Mouse (Mus musculus) kidney, adult 8-10 months (tissue): ENCODE results near the gene Mrpl42.
"Not testable (repeated sequence)": the region's sequence is repeated elsewhere in the genome, so short reads cannot be mapped to it uniquely, and the experiment has no call there.

Experiments
- DNase-seq, 2 experiments: peaks; one replicate each; pipeline ENCODE4 v3.0.0; 2022

The Mrpl42 gene

GRCm38 (mm10) chr10:95501463-95502081 lies at the start of gene Mrpl42:
TSS of gene Mrpl42 (minus strand) at chr10:95501940.
- peak; percentile 84 to 88 for DNase-seq

- DNase-seq = no peak
Measured at GRCm38 (mm10) chr10:95550506-95550905, 48.8 kb upstream of the Mrpl42 start.

- DNase-seq = not testable (repeated sequence)
Measured at GRCm38 (mm10) chr10:95549080-95549479, 47.3 kb upstream of the Mrpl42 start.

GRCm38 (mm10) chr10:95548154-95548826 lies 46.5 kb upstream of the Mrpl42 start:
- DNase-seq = no peak

- DNase-seq = no peak
Measured at GRCm38 (mm10) chr10:95546178-95546577, 44.4 kb upstream of the Mrpl42 start.

- DNase-seq = no peak
Measured at GRCm38 (mm10) chr10:95545051-95545450, 43.3 kb upstream of the Mrpl42 start.

- no peak for DNase-seq
Measured at GRCm38 (mm10) chr10:95544651-95545050, 42.9 kb upstream of the Mrpl42 start.

- peak in 1 of 2 experiments; percentile 64 for DNase-seq
Measured at GRCm38 (mm10) chr10:95544004-95544403, 42.3 kb upstream of the Mrpl42 start.

GRCm38 (mm10) chr10:95543377-95543776 lies 41.6 kb upstream of the Mrpl42 start:
- no peak for DNase-seq

GRCm38 (mm10) chr10:95542916-95543315 lies 41.2 kb upstream of the Mrpl42 start:
- no peak for DNase-seq

- DNase-seq = no peak
Measured at GRCm38 (mm10) chr10:95539841-95540240, 38.1 kb upstream of the Mrpl42 start.

GRCm38 (mm10) chr10:95539260-95539659 lies 37.5 kb upstream of the Mrpl42 start:
- no peak for DNase-seq

GRCm38 (mm10) chr10:95536222-95536541 lies 34.4 kb upstream of the Mrpl42 start:
- no peak for DNase-seq

- DNase-seq = no peak
Measured at GRCm38 (mm10) chr10:95535399-95536221, 33.9 kb upstream of the Mrpl42 start.

- DNase-seq = no peak
Measured at GRCm38 (mm10) chr10:95533382-95533781, 31.6 kb upstream of the Mrpl42 start.

GRCm38 (mm10) chr10:95532916-95533315 lies 31.2 kb upstream of the Mrpl42 start:
- DNase-seq = no peak

GRCm38 (mm10) chr10:95530551-95531121 lies 28.9 kb upstream of the Mrpl42 start:
- no peak for DNase-seq

- no peak for DNase-seq
Measured at GRCm38 (mm10) chr10:95526495-95527122, 24.9 kb upstream of the Mrpl42 start.

- DNase-seq = no peak
Measured at GRCm38 (mm10) chr10:95525871-95526270, 24.1 kb upstream of the Mrpl42 start.

GRCm38 (mm10) chr10:95525037-95525675 lies 23.4 kb upstream of the Mrpl42 start:
- no peak for DNase-seq

GRCm38 (mm10) chr10:95517656-95518055 lies 15.9 kb upstream of the Mrpl42 start:
- no peak for DNase-seq

- peak; percentile 28 to 44 for DNase-seq
Measured at GRCm38 (mm10) chr10:95515293-95515931, 13.7 kb upstream of the Mrpl42 start.
